Mouse (Mus musculus) CD4-positive, CD25-positive, alpha-beta regulatory T cell, adult 2 months (primary cell): Measurements from ENCODE around the gene Il3.
"Not testable (repeated sequence)": the region's sequence is repeated elsewhere in the genome, so short reads cannot be mapped to it uniquely, and the experiment has no call there.

ENCODE experiments used
- DNase-seq: peaks from one replicate; pipeline ENCODE4 v3.0.0-alpha.2; 2012; ENCODE audit warnings: low read depth, low spot score

Il3 gene

GRCm38 (mm10) chr11:54267177-54267576 is at the start of gene Il3:
Gene Il3 (minus strand): TSS chr11:54267277.
- no peak for DNase-seq

GRCm38 (mm10) chr11:54315336-54315735 is 48.3 kb upstream of the Il3 start:
- no peak for DNase-seq

DNA sequence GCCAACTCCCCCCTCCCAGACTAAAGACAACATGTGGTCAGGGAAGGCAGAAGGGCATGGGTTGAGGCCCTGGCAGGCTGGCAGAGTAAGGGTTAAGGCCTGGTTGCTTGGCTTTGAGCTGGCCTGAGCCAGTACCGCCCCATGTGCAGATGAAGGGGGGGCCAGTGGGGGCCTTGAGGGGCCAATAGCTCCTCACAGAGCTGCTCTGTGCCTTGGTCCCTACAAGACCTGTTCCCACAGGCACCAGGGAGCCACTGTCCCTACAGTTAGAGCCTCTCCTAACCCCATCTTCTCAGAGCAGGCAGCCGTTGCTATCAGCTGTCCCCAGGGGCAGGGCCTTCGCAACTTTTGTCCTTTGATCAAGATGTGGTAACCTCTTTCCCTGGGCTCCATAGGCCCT is 47.7 kb upstream of the Il3 start:
- no peak for DNase-seq

DNA sequence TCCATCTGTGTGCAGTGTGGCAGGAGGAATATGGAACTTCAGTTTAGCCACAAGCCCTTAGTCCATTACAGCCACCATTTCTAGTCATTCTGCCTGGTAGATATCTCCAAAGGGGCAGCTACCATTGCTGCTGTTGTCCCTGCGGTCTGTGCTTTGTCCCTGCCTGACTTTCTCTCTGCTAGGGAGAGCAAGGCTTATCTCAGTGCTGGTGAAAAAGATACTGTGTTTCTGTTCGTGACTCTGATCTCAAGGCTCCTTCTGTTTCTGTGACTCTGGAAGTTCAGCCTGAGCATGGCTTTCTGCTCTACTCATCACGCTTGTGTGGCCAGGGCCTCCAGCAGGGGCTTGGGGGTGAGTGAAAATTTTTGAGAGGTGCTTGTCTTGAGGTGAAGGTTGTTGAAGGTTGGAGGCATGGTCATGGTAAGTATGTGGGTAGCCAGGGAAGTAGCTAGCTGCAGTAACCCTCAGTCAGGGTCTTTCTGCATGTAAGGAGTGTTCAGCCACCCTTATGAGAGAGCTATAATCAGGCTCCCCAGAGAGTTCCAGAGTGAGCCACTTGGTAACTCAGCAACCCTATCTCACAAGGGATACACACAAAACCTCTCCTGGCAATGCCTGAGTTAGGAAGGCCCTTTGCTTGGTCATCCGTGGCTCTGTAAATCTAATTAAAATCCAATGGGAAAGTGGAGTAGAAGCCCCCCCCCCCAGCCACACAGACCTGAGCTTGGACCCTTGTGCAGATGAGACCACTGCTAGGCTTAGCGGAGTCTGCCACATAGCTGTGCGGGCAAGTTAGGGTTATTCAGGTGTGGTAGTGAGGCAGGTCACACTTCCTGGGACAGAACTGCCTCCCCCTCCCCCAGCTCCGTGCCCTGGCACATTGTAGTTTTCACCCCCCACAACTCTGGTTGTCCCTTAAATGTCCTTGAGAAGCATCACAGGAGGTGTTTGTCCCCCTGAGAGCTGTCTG is 46.6 kb upstream of the Il3 start:
- no peak for DNase-seq

- DNase-seq = no peak
Measured at GRCm38 (mm10) chr11:54312603-54313002, 45.5 kb upstream of the Il3 start.

DNA sequence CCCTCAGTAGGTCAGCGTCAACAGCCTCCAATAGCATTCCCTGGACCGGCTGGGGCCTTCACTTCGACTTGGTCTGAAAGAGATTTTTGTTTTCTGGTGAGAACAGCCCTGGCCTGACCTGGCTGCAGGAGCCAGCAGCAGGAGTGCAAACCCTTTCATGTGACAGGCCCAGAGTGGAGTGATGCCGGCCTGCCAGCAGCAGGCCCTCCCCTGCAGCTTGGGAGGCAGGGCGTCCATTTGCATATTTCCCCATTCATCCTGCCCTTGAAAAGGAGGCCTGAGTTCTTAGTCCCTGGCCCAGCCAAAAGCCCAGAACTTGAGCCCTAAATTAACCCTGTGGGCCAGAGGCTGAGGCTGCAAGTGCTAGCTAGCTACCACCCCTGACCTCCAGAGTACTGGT is 44.9 kb upstream of the Il3 start:
- no peak for DNase-seq

- no peak for DNase-seq
Measured at GRCm38 (mm10) chr11:54310588-54310987, 43.5 kb upstream of the Il3 start.

- peak; percentile 80 for DNase-seq
Measured at GRCm38 (mm10) chr11:54307139-54307816, 40.2 kb upstream of the Il3 start.

GRCm38 (mm10) chr11:54305331-54305730 is 38.3 kb upstream of the Il3 start:
- no peak for DNase-seq

DNA sequence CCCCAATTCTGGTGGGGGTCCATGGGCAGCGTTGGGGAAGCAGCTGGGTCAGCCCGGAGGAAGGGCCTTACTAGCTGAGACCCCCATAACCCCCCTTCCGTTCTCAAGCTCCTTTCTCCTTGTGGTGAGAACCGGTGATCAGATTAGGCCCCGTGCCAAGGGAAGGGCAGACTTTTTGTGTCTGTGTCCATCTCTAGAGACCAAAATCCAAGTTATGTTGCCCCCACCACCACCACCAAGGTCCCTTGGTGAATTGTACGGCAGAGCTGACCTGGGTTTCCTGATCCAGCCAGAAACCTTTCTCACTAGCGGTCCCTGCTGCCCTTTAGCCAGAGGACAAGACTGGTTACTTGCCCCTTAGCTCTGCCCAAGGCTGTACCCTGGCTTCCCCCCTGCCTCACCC is 37.4 kb upstream of the Il3 start:
- no peak for DNase-seq

GRCm38 (mm10) chr11:54303728-54304470 is 36.8 kb upstream of the Il3 start, which contains the start of gene Acsl6:
Gene Acsl6 (plus strand): TSS chr11:54303798.
- DNase-seq = peak; percentile 53

GRCm38 (mm10) chr11:54303076-54303727 is 36.1 kb upstream of the Il3 start:
- peak; percentile 43 for DNase-seq

DNA sequence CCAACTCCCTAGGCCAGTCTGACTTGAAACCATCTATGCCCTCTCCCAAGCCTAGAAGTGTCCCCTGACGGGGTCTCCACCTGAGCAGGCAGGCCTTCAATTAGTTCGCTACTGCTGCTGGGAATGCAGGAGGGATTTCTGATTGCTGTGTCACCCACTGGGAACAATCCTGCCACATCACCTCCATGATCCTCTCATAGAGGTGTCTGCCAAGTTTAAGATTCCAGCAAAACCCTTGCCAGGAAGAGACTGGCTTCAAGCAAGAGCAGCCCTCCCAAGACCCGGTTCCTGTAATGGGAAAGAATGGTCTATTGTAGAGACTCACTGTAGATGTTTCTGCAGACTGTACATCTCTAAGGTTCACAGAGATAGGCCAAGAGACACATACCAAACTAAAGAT is 35.5 kb upstream of the Il3 start:
- DNase-seq = no peak

GRCm38 (mm10) chr11:54301994-54302393 is 34.9 kb upstream of the Il3 start:
- DNase-seq = no peak

GRCm38 (mm10) chr11:54298777-54299176 is 31.7 kb upstream of the Il3 start:
- DNase-seq = peak; percentile 22

DNA sequence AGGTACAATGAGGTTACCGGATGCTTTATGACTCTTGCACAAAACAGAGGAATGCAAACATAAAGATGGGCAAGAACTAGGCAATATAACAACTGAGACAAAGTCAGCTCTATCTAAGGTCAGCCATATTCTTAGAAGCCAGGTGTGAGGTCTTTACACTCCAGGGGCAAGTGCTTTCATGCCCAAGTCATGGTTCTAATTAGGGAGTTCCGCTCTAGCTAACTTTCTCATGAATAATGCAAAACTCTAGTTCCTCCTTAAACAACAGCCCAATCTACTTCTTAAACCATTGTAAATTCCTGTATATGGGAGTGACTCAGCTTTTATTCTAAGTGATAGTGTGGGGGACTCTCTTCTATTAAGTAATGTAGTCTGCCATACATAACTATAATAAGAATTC is 30.4 kb upstream of the Il3 start:
- not testable (repeated sequence) for DNase-seq

- DNase-seq = no peak
Measured at GRCm38 (mm10) chr11:54296734-54297133, 29.7 kb upstream of the Il3 start.

DNA sequence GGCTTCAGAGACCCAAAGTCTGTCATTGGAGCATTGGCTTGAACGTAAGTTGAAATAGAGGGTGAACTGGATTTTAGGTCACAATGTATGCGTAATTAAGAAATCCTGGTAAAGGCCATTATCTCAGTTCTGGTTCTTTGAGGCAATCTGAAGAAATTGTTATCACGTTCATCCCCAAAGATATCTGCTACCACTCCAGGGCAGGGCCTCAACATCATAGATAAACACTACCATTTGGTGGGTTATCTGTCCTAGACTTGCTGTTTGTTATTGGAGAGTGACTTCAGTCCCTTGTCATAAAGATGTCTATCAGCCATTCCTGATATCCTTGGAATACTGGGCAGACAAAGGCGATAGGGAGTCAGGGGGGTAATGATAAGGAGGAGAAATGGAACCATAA is 28.9 kb upstream of the Il3 start:
- DNase-seq = no peak

DNA sequence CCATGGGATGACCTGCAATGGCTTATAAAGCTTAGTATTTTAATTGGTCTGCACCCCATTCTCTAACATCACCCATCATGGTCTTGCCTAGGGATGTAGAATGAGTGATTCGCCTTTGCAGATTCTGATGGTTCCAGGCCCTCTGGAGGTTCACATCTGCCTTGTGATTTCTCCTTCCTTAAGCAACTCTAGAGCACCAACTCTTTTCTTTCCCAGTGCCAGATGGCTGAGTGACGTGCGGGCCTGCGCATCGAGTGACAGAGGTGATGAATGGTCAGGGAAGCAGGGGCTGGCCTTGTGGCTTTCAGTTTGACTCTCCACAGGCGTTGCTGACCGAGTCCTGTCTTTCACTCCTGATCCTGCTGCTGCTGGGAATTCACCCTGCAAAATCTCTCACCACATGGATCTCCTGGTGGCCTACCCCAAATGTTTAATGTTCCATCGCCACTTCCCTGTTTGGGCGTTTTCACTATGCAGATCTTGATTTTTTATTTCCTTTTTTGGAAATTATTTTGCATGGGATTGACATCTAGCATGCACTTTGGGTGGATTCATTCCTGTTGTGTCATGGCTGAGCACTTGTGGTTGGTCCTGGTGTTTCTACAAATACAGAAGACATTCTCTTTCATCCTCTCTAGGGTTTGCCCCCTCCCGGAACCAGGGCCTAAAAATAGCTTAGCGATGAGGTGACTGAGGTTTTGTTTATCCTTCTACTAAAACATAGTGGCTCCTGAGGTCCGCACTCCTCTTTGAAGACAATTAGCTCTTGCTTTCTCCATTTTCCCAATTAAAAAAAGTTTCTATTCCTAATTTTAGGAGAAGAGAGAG is 27.1 kb upstream of the Il3 start:
- DNase-seq = peak; percentile 25

- no peak for DNase-seq
Measured at GRCm38 (mm10) chr11:54292163-54292562, 25.1 kb upstream of the Il3 start.
